Mouse (Mus musculus): ENCODE measurements around the gene Mfng.
A peak's percentile ranks its signal among the peaks of the same experiment; 100 is the strongest.

The Mfng gene

DNA sequence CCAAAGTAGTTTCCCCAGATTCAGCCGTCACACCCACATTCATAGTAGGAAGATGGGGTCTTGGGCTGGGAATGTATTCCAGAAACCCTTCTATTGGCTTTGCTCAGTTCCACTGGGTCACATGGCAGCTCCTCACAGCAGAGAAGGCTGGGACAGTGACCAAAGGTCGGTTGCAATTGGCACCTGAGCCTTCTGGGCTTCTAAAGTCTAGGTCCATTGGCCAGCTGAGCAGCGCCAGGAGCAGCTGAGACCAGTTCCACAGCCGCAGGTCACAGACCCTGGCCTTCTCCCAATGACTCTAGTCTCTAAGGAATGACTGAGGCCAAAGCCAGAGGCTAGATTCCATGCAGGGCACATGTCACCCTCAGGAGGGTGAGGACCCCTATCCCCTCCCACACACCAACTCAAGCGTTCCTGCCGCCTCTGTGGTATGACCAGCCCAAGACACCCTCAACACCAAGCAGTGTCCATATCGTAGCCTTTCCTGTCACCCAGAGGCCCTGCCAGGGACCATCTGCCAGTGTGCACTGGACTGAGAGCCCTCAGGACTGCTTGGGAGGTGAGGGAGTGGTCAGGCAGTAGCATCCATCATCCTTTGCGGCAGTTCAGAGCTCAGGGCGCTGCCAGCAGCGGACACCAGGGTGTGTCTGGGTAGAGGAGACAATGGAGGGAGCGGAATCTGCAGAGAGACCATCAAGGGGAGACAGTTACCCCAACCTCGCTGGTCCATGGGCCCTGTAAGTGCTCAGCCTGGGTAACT is 17.1 kb downstream of the Mfng start:
- DNase-seq (ENCODE audit: low spot score in 2 of 2) = no peak

DNA sequence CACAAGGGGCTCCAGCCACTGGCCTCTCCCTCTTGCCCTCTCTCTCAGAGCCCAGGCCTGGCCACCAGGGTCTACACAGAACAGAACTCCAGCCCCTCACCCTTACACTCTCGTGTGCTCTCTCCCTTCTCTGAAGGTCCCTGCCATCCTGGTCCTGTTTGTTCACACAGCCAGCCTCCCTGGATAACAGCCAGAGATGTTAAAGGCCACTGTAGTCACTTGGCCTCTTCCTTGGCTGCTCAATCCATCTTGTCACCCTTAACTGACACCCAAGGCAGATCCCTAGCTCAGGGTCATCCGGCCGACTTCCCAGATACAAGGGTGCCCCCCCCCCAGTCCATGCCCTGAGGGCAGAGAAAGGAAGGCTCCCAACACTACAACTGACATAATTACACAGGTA is 18.0 kb downstream of the Mfng start:
- DNase-seq (ENCODE audit: low spot score in 2 of 2) = no peak

DNA sequence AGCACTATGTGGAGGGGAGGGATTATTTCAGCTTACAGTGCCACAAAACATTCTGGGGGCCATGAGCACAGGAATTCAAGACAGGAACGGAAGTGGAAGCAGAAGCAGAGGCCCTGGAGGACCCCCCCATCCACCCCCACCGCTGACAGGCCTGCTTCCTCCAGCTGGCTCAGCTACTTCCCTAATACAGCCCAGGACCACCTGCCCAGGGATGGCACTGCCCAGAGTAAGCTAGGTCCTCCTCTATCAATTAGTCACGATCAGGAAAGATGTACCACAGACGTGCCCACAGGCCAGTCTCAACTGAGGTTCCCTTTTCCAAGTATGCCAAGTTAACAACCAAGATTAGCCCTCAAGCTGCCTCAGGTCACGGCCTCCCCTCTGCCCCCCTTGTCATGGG is 19.1 kb downstream of the Mfng start:
- DNase-seq (ENCODE audit: low spot score in 2 of 2) = no peak

DNA sequence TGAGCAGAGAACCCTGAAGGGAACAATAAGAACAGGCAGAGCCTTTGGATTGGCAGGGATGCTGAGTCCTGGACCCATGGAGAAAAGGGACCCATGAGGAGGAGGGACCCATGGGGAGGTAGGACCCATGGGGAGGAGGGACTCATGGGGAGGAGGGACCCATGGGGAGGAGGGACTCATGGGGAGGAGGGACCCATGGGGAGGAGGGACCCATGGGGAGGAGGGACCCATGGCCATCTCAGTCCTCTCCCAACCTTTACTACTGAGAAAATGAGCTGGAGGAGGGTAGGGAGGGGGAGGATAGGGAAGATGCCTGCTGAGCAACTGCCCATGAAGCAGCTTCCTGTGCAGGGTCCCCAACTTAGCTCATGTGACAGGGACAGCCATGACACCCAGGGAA is 20.3 kb downstream of the Mfng start:
- no peak for DNase-seq (ENCODE audit: low spot score in 2 of 2)

DNA sequence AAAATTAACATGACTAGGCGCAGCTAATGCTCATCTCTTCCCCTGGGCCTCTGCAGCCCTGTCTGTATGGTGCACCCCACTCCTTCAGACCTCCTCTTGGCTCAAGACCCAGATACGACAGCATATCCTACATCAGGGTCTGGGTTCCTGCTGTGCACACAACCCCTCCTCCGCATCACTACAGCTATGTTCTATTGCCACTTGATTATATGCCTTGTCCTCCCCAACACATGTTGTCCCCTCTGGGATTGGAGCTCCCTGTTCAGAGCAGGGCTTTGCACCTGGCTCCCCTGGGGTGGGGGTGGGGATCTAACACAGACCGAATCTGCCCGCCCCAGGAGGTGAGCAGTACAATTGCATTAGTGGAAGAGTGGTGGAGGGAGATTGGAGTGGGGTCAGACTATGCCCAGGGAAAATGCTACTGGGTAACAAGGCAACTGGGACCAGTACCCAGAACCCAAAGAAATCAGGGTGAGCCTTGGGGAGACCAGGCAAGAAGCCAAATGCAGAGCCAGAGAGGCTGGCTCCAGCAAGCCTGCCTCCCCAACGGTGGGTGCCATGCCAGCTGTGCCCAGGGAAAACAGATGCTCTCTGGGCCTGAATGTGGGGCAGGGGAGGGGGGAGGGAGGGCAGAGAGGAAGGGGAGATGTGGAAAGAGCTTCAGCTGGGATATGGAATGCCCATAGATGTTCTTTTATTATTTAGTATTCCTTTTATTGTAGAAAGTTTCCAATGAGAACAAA is 22.5 kb downstream of the Mfng start:
- no peak for DNase-seq (ENCODE audit: low spot score in 2 of 2)

DNA sequence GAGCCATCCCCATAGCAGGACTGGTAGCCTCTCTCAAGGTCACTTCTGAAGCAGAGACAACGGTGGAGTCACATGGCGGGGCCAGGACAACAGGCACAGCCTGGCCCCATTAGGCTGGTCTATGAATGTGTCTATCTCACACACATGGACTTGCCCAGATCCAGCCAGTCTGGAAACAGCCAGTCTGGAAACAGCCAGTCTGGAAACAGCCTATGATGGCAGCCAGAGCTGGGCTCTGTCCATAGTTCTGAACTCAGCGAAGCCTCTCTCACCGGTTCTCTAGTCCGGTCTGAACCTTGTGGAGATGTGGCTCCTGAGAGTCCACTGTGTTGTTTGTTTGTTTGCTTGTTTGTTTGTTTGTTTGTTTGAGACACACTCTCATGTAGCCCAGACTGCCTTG is 23.4 kb downstream of the Mfng start:
- DNase-seq (ENCODE audit: low spot score in 2 of 2) = no peak

DNA sequence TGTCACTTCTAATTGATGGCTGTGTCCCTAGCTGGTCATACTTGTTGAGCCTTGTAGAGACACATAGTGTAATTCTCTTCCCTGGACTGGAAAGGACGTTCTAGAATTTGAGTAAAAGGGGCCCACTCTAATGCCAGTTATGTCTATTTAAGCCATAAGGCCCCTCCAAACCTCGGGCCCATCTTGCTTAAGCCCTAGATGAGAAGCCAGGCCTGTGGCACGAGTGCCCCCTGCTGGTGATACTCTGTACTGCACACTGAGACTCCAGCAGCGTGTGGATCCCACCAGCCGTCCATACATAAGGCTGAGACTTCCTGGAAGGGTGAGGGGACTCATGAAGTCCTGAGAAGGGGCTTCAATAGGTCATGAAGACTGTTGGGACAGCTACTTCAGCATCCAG is 29.1 kb downstream of the Mfng start:
- peak; percentile 45 to 54 for DNase-seq (ENCODE audit: low spot score in 2 of 2)

DNA sequence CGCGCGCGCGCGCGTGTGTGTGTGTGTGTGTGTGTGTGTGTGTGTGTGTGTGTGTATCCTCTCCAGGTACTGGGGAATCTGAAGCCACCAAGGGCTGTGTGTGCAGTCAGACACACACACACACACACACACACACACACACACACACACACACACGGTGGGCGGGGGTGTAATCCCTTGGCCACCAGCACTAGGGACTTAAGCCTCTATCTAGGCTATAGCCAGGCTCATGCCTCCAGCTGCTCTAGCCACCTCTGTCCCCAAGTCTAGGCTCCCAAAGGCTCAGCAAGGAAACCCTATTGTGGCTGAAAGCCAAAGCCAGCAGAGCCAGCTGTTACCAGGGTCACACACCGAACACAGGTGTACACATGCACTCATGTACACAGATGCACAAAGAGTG is 30.4 kb downstream of the Mfng start:
- DNase-seq (ENCODE audit: low spot score in 2 of 2) = no peak

DNA sequence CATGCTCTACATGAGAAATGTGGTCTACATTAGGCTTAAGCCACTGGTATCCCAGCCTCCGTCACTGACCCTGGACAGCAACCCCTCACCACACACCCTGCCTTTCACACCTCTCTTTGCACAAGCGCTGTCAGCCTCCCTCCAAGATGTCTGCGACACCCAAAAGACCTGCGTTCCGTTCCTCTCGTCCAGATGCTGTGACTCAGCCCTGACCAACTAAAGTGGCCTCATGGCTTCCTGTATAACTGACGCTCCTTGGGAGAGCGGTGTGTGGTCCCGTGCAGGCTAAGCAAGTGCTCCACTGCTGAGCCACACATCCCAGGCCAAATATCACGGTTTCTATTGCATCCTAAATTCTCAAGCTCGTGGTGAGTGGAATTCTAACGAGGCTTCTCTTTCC is 32.6 kb downstream of the Mfng start:
- no peak for DNase-seq (ENCODE audit: low spot score in 2 of 2)

DNA sequence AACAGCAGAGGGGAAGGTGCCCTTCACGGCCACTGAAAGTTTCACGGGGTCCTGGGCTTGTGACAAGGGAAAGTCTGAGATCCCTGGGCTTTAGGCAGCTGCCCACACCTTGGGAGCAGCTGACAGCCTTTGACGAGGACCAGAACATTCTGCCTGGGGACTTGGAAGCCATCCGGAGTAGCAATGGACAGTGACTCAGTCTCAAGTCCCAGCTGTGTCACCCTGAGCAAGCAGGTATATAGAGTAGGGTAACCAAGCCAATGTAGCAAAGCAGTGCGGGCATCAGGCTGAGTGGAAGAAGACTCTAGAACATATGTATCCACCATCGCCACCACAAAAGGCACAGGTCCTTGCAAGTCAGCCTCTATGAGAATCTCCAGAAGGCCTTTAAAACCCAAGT is 36.1 kb downstream of the Mfng start:
- no peak for DNase-seq (ENCODE audit: low spot score in 2 of 2)

DNA sequence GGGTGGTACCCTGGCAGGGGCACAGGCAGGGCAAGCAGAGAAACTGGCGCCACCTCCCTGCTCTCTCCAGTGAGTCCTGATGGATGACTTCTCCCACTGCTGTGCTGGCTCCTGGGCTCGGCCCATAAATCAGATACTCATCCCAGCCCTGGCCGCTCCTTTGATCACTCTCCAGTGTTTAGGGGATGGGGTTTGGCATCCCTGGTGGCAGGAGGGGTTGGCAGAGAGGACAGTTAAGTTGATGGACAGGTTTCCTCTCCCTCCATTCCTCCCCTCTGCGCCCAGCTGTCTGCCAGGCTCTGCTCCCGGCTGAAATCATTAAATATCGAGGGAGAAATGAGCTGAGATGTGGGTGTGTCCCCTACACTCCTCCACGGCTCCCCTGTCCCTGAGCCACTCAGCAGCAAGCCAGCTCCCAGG is 36.6 kb downstream of the Mfng start:
- DNase-seq (ENCODE audit: low spot score in 2 of 2) = no peak

DNA sequence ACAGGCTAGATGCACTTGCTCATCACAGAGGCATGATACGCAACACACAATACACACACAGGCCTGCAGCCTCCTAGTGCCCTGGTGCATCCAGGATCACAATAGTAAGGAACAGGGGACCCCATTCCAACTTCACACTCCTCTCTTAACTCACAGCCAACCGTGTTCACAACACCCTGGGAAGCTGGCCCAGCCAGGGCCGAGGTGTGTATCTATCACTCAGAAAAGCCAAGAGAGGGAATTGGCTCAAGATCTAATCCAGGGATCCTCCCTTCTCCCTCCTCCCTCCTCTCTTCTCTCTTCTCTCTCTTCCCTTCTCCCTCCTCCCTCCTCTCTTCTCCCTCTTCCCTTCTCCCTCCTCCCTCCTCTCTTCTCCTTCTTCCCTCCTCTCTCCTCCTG is 37.1 kb downstream of the Mfng start:
- no peak for DNase-seq (ENCODE audit: low spot score in 2 of 2)

DNA sequence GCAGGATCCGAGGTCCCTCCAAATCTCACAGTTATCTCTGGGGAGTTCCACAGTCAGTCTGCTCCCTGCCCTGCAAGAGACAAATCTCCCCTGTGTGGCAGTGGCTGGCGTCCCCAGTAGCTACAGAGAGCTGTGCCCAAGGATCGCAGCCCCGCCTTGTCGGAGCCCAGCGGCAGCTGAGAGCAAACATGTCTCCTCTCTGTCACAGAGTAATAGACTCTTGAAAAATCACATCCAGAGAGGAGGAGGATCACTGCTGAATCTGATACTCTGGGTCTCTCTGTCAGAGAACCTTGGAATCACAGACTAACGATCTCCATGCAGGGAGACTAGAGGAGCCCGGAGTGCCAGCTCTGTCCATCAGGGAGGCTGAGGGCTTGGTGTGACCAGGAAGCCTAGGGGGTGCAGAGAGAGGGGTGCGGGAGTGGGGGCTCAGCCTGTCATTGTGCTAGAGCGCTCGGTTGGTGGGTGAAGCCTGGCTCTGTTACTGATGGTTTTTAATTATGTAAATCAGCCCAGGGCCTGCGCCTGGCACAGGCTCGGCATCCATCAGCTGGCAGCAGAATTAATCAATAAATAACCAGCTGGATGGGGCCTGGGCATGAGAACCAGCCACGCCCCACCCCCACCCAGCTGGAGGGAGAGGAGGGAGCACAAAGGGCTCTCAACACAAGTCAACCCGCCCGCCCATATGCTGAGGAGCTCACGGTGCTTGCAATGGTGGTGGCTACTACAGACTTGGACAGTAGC is 37.7 kb downstream of the Mfng start:
- no peak for DNase-seq (ENCODE audit: low spot score in 2 of 2)

DNA sequence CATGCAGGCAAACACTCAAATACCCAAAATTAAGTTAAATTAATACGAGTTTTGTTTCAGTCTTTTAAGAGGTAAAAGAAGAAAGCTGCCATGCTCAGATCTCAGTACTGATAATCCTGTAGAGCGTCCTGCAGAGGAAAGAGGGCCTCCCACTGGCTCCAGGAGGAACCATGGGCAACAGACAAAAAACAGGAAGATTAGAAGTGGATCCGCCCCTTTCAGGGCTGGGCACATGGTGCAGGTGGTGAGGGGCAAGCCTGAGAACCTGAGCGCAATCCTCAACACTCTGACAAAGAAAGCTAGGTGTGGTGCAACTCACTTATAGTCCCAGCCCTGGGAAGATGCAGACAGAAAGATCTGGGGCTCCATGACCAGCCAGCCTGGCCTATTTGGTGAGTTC is 41.4 kb downstream of the Mfng start:
- DNase-seq (ENCODE audit: low spot score in 2 of 2) = no peak

DNA sequence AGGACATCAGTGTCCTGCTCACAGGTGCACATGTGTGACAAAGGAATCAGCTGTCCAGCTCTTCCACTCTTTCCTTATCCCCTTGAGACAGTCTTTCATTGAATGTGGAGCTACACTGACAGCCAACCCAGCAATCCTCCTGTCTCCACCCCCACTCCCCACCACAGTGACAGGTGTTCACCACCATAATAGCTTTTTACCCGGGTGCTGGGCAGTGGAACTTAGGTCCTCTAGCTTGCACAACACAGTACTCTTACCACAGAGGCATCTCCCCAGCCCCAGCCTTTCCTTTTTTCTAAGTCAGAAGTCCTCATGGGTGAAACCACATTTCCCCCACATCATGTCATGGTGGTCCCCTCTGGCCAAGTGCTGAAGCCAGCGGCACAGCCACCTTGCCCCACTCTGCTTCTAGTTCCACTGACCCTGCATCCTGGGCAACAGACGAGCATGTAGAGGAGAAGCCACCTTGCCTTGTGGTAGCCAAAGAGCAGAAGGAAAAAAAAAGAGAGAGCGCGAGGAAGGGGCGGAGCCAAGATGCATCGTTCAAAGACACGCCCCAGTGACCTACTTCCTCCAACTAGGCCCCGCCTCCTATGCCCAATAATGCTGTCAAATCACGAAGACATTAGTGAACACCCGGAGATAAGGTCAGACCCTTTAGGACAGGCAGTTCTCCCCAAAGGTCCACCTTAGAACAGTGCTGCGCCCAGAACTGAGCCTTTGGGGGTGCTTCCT is 42.8 kb downstream of the Mfng start:
- no peak for DNase-seq (ENCODE audit: low spot score in 2 of 2)

DNA sequence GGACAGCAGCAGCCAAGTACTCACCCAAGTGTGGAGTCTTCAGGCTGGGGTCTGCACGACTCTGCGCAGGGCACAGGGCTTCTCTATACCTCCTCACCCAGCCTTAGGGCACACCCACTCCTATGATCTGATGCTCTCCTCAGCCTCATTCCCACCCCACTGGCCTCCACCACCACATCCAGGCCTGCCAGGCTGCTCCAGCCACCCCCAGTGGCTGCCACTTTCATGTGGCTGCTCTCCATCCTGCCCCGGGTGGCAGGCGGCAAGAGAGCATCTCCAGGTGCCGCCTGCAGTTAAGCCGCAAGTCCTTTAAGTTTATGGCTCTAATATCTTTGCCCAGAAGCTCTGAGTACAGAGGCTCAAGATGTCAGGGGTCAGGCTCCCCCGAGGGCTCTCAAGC is 46.6 kb downstream of the Mfng start:
- DNase-seq (ENCODE audit: low spot score in 2 of 2) = no peak

DNA sequence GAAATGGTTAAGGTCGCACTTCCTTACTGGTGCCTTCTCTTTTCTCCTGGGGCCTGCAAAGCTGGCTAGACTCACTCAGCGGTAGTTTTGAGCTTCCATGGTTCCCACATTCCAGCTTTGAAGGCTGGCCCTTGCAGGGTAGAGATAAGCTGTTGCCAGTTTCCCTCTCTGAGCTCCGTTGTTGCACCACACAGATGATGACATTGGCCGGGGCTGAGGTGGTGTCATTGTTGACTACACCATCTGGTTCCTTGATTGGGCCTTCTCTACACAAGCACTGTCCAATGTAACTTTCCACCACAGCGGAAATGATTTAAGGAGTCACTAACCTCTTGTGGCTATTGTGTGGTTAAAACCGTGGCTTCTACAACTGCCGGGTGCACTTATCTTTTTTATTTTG is 52.7 kb downstream of the Mfng start:
- peak in 1 of 2 experiments; percentile 17 for DNase-seq (ENCODE audit: low spot score in 2 of 2)

DNA sequence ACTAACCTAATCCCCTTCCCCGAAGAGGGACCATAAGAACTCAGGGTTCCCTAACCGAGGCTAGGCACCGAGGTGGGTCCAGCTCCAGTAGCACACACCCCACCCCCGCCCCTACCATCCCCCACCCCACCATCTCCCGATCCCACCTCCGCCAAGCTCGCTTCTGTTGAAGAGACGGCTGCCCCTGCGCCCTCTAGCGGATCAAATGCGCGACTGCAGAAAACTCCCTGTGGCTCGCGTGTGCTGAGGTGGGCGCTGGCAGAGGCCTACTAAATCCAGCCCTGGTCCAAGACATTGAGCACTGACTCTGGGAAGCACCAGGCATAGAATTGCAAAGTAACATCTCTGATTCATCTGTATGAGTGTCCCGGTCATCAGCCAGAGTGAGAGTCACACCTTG is 53.2 kb downstream of the Mfng start:
- DNase-seq (ENCODE audit: low spot score in 2 of 2) = peak; percentile 35 to 47

DNA sequence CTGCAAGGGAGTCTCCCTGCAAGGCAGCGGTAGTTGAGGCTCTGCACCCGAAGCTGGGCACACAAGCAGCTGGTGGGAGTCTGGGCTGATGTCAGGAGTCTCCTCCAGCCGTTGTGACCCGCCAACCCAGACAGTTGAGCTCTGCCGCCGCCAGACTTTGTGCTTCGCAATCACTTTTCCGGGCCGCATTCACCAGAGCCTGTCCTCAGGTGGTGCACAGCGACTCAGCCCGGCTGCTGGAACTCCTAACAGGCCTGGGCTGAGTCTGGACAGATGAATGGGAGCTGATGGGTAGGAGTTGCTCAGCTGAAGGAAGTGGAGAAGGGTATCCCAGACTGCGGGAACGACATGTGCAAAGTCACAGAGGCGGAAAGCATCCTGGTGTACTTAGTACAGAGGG is 53.9 kb downstream of the Mfng start:
- no peak for DNase-seq (ENCODE audit: low spot score in 2 of 2)

DNA sequence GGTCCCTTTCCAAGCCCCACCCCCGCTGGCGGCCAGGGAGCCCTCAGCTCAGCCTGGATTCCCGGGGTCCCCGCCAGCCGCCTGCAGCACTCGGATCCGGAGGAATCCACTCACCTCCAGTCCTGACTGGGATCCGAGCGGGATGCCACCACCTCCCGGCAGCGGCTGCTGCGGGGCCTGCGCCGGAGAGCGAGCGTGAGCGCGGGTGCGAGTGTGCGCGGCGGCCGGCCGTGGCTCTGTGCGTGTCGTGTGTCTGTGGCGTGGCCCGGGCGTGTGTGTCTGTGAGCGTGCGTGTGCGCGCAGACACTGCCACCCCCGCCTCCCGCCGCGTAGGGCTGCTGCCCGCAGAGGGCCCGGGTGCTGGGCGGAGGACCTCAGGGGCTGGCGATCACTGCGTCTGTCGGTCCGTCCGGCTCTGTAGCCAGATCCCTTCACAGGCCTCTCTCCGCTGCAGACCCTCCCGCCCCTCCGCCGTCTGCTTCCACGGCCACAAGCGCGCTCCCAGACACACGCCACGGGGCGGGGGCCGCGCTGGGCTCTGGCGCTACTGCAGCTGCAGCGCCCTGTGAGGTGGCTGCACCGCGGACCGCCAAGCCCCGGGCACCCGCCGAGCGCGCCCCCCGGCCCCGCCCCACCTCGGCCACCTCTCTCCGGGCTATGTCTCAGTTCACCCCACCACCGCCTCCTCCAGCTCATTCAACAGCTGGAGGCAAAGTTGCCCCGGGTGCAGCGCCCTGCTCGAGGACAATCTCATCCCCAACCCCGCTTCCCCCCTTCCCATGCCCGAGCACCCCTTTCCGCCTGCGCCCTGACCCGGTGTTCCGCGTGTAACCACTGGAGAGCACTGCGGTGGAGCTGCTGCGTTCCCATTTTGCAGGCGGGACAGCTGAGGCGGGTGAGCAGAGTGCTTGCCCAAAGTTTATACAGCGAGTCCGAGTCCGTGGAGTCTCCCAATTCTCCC is 54.7 kb downstream of the Mfng start, which contains the start of gene Elfn2:
Gene Elfn2, minus strand, starts transcription at position 482 of the 961 bp plus-strand sequence.
- no peak for DNase-seq (ENCODE audit: low spot score in 2 of 2)

DNA sequence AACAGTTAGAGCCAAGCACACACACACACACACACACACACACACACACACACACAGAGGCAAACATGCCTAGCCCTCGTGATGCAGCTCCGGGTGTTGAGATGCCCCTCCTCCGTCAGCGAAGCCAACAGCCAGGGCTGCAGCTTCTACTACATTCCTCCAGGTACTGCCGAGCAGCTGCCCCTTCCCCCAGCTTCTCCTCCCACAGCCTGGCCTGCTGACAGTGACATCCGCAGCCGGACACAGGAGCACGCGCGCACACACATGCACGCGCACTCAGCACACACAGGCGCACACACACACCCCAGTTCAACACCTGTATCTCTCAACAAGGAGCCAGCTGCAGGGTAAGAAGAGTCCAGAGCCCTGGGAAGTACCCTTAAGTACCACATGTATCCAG is 56.3 kb downstream of the Mfng start:
- no peak for DNase-seq (ENCODE audit: low spot score in 2 of 2)
